Mouse (Mus musculus): ENCODE data around the gene Ptch1. TPM values are rescaled to one million over a fixed set of nuclear protein-coding genes. Genes with fewer than 3 reads are reported as not detected.

Ptch1 gene
- polyA plus RNA-seq, 1 experiment from 2014 or later, result 25.6 TPM

GRCm38 (mm10) chr13:63558297-63558890 lies 15.0 kb downstream of the Ptch1 start:
- no peaks in the 10 kb centered on the region for H3K27me3 ChIP-seq (ENCODE audit: control insufficient read depth, insufficient read depth, low read length)
- no peaks in the 10 kb centered on the region; the same call in none of the 2 replicates for H3K36me3 ChIP-seq (ENCODE audit: control insufficient read depth, insufficient read depth, low read length)
- no peak overlapping the region for H3K27ac ChIP-seq (replicated peaks; ENCODE audit: low read depth, low read length)
- H3K4me3 ChIP-seq (ENCODE audit: low read depth, low read length), result no peak overlapping the region
- no peaks in the 10 kb centered on the region for H3K9me3 ChIP-seq (ENCODE audit: control insufficient read depth, low read length)
- DNase-seq (ENCODE audit: low spot score), result no peak
- no peak overlapping the region for H3K4me2 ChIP-seq (ENCODE audit: low read depth, severe bottlenecking)
- peaks cover 51% of the 10 kb centered on the region for H3K4me1 ChIP-seq (ENCODE audit: control insufficient read depth, insufficient read depth, low read length)
- H3K9ac ChIP-seq (ENCODE audit: low read length), result no peak overlapping the region
- no peak for ATAC-seq (ENCODE audit: insufficient number of reproducible peaks, low FRiP score, low TSS enrichment, low read depth)
- 29% methylated on average over 8 of the region's 8 CpGs for WGBS

- Histone ChIP-seq H3K4me1 (ENCODE audit: control insufficient read depth, insufficient read depth, low read length) (peaks cover 68% of the 10 kb centered on the region), H3K9ac (ENCODE audit: low read length) (no peak overlapping the region), H3K4me3 (ENCODE audit: low read depth, low read length) (no peak overlapping the region), H3K27ac (replicated peaks; ENCODE audit: low read depth, low read length) (no peak overlapping the region), H3K4me2 (ENCODE audit: low read depth, severe bottlenecking) (no peak overlapping the region), H3K36me3 (ENCODE audit: control insufficient read depth, insufficient read depth, low read length) (peaks cover 2% of the 10 kb centered on the region), H3K27me3 (ENCODE audit: control insufficient read depth, insufficient read depth, low read length) (no peaks in the 10 kb centered on the region), H3K9me3 (ENCODE audit: control insufficient read depth, low read length) (no peaks in the 10 kb centered on the region)
- ATAC-seq (ENCODE audit: insufficient number of reproducible peaks, low FRiP score, low TSS enrichment, low read depth) (no peak), DNase-seq (ENCODE audit: low spot score) (no peak)
- WGBS, result 34% methylated on average over 1 of the region's 1 CpGs
Measured at GRCm38 (mm10) chr13:63556431-63556830, 17.0 kb downstream of the Ptch1 start.

DNA sequence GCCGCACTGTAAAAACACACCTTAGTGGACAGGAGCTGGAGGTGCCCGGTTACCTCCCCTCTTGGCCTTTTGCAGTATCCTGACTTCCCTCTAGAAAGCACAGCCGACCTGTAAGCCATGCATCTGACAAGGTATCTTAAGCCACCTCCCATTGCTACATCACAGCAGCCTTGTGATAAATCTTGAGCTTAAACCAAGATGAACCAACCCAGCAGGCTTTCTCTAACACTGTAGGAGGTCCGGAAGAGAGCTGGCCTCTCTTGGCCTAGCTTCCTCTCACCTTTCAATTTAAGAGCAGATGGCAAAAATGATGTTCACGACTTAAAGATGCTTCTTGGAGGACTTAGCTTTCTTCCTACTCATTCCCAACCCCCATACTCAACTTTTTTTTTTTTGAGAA lies 17.5 kb downstream of the Ptch1 start:
- Histone ChIP-seq H3K4me3 (ENCODE audit: low read depth, low read length) (no peak overlapping the region), H3K4me1 (ENCODE audit: control insufficient read depth, insufficient read depth, low read length) (peaks cover 70% of the 10 kb centered on the region), H3K9ac (ENCODE audit: low read length) (no peak overlapping the region), H3K4me2 (ENCODE audit: low read depth, severe bottlenecking) (no peak overlapping the region), H3K36me3 (ENCODE audit: control insufficient read depth, insufficient read depth, low read length) (peaks cover 2% of the 10 kb centered on the region), H3K27ac (replicated peaks; ENCODE audit: low read depth, low read length) (no peak overlapping the region), H3K27me3 (ENCODE audit: control insufficient read depth, insufficient read depth, low read length) (no peaks in the 10 kb centered on the region), H3K9me3 (ENCODE audit: control insufficient read depth, low read length) (no peaks in the 10 kb centered on the region)
- ATAC-seq (ENCODE audit: insufficient number of reproducible peaks, low FRiP score, low TSS enrichment, low read depth) (no peak), DNase-seq (ENCODE audit: low spot score) (no peak)
- 31% methylated on average over 5 of the region's 5 CpGs for WGBS

- H3K27me3 ChIP-seq (ENCODE audit: control insufficient read depth, insufficient read depth, low read length), result no peaks in the 10 kb centered on the region
- WGBS, result 36% methylated on average over 11 of the region's 11 CpGs
- no peaks in the 10 kb centered on the region for H3K9me3 ChIP-seq (ENCODE audit: control insufficient read depth, low read length)
- H3K4me2 ChIP-seq (ENCODE audit: low read depth, severe bottlenecking), result no peak overlapping the region
- ATAC-seq (ENCODE audit: insufficient number of reproducible peaks, low FRiP score, low TSS enrichment, low read depth) (no peak), DNase-seq (ENCODE audit: low spot score) (no peak)
- H3K9ac ChIP-seq (ENCODE audit: low read length), result no peak overlapping the region
- H3K4me3 ChIP-seq (ENCODE audit: low read depth, low read length), result no peak overlapping the region
- H3K4me1 ChIP-seq (ENCODE audit: control insufficient read depth, insufficient read depth, low read length), result peaks cover 72% of the 10 kb centered on the region
- H3K36me3 ChIP-seq (ENCODE audit: control insufficient read depth, insufficient read depth, low read length), result peaks cover 4% of the 10 kb centered on the region; the same call in 1 of the 2 replicates
- H3K27ac ChIP-seq (replicated peaks; ENCODE audit: low read depth, low read length), result no peak overlapping the region
Measured at GRCm38 (mm10) chr13:63554569-63554968, 18.8 kb downstream of the Ptch1 start.

DNA sequence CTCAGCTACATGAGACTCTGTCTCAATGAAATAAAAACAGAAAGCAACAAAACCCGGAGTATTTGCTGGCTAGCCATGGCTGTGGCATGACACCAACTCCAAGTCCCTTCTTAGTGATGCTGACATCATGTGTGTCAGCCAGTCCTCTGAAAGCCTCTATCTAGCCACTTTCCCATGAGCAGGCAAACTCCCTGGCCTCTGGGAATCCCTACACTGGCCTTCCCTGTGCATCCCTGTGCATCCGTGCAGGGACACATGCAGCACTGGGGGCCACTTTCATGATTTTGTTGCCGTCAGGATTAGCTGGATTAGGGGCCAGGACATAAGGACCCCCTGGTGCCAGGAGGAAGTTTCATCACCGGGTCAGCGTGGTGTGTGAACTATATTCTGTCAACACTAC lies 20.0 kb downstream of the Ptch1 start:
- 65% methylated on average over 5 of the region's 5 CpGs for WGBS
- Histone ChIP-seq H3K9ac (ENCODE audit: low read length) (no peak overlapping the region), H3K36me3 (ENCODE audit: control insufficient read depth, insufficient read depth, low read length) (peaks cover 4% of the 10 kb centered on the region; the same call in 1 of the 2 replicates), H3K4me1 (ENCODE audit: control insufficient read depth, insufficient read depth, low read length) (peaks cover 66% of the 10 kb centered on the region), H3K4me3 (ENCODE audit: low read depth, low read length) (no peak overlapping the region), H3K27me3 (ENCODE audit: control insufficient read depth, insufficient read depth, low read length) (no peaks in the 10 kb centered on the region), H3K27ac (replicated peaks; ENCODE audit: low read depth, low read length) (no peak overlapping the region), H3K4me2 (ENCODE audit: low read depth, severe bottlenecking) (no peak overlapping the region), H3K9me3 (ENCODE audit: control insufficient read depth, low read length) (no peaks in the 10 kb centered on the region)
- DNase-seq (ENCODE audit: low spot score) (no peak), ATAC-seq (ENCODE audit: insufficient number of reproducible peaks, low FRiP score, low TSS enrichment, low read depth) (no peak)

DNA sequence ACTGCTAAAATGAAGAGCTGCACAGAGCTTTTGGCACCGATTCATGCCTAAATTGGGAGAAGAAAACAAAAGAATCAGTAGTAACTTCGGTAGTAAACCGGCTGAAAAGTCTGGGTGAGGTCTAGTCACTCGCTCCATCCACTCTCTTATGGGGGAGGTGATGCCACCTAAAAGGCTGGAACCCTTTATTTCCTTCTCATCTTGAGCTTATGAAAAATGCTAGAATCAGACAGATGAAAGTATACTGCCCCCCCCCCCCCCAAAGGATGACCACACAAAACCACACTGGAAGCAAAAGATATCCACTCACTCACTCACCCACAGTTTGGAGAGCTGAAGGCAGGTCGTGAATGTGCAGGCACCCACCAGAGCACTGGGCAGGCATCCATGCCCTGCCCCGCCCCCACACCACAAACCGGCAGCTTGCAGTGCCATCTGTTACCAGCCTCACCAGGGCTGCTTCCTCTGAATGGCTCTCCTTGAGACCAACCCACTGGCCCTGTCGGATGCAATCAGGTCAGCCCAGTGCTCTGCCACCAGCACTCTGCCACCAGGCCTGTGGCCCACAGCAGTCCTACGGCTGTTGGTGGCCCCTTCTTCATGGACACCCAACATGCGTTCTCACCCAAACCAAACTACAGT lies 21.0 kb downstream of the Ptch1 start:
- Histone ChIP-seq H3K4me2 (ENCODE audit: low read depth, severe bottlenecking) (no peak overlapping the region), H3K4me3 (ENCODE audit: low read depth, low read length) (no peak overlapping the region), H3K36me3 (ENCODE audit: control insufficient read depth, insufficient read depth, low read length) (peaks cover 4% of the 10 kb centered on the region; the same call in 1 of the 2 replicates), H3K4me1 (ENCODE audit: control insufficient read depth, insufficient read depth, low read length) (peaks cover 57% of the 10 kb centered on the region), H3K27me3 (ENCODE audit: control insufficient read depth, insufficient read depth, low read length) (no peaks in the 10 kb centered on the region), H3K27ac (replicated peaks; ENCODE audit: low read depth, low read length) (no peak overlapping the region; the same call in 1 of the 2 replicates), H3K9me3 (ENCODE audit: control insufficient read depth, low read length) (no peaks in the 10 kb centered on the region), H3K9ac (ENCODE audit: low read length) (no peak overlapping the region)
- no peak for DNase-seq (ENCODE audit: low spot score)
- ATAC-seq (ENCODE audit: insufficient number of reproducible peaks, low FRiP score, low TSS enrichment, low read depth), result no peak; the same call in 1 of the 2 replicates
- 80% methylated on average over 10 of the region's 10 CpGs for WGBS

DNA sequence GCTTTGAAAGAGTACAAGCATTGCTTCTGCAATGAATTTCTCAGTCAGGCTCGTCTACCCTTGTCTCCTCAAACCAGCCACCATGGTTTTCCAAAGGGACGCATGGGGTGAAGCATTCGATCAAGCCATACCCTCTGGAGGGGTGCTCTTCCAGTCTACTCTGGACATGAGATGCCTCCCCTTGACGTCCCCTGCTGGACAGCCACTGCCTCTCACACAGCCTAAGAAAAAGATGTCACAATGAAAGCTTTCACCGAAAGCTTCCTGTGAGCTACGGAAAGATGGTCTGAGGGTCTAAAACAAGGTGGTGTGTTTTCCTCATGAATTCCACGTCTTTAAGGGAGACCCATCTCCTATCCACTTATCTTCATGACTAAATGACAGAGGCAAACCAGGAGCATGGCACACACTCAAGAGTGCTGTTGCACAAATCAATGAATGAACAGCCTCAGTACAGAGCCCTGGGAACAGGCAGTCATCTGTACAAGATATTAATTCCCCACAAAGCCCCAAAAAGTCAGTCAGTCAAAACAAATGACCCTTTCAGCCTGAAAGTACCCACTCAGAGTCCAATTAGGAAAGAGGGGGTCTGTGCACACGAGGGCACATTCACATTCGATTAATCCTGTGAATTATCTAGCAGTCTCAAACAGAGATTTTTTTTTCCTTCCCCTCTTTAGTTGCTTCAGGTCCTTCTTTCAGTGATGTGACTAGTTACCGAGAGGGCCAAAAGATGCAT lies 21.7 kb downstream of the Ptch1 start:
- peaks cover 52% of the 10 kb centered on the region for H3K4me1 ChIP-seq (ENCODE audit: control insufficient read depth, insufficient read depth, low read length)
- no peak for ATAC-seq (ENCODE audit: insufficient number of reproducible peaks, low FRiP score, low TSS enrichment, low read depth)
- no peaks in the 10 kb centered on the region for H3K9me3 ChIP-seq (ENCODE audit: control insufficient read depth, low read length)
- DNase-seq (ENCODE audit: low spot score), result no peak
- H3K36me3 ChIP-seq (ENCODE audit: control insufficient read depth, insufficient read depth, low read length), result peaks cover 4% of the 10 kb centered on the region; the same call in 1 of the 2 replicates
- WGBS, result 80% methylated on average over 10 of the region's 10 CpGs
- no peak overlapping the region for H3K4me2 ChIP-seq (ENCODE audit: low read depth, severe bottlenecking)
- no peak overlapping the region for H3K9ac ChIP-seq (ENCODE audit: low read length)
- H3K27ac ChIP-seq (replicated peaks; ENCODE audit: low read depth, low read length), result no peak overlapping the region; the same call in 1 of the 2 replicates
- no peak overlapping the region for H3K4me3 ChIP-seq (ENCODE audit: low read depth, low read length)
- H3K27me3 ChIP-seq (ENCODE audit: control insufficient read depth, insufficient read depth, low read length), result no peaks in the 10 kb centered on the region

DNA sequence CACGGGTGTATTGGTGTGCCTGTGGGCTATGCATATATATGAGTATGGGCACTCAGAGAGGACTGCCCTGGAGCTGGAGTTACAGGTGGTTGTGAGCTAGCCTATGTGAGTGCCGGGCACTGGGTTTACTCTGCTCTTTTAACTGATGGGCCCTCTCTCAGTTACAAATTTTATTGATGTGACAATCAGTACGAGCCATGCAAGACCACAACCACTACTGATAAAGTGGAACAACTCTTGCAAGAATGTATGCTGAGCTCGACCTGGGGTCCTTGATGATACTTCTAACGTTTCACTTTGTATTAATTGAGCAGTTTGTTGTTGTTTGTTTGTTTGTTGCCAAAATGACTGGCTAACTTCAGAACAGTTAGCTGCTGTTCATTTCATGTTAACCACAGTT lies 23.0 kb downstream of the Ptch1 start:
- H3K4me1 ChIP-seq (ENCODE audit: control insufficient read depth, insufficient read depth, low read length), result peaks cover 41% of the 10 kb centered on the region
- 78% methylated on average over 5 of the region's 5 CpGs for WGBS
- H3K27me3 ChIP-seq (ENCODE audit: control insufficient read depth, insufficient read depth, low read length), result no peaks in the 10 kb centered on the region
- no peak overlapping the region for H3K9ac ChIP-seq (ENCODE audit: low read length)
- H3K4me3 ChIP-seq (ENCODE audit: low read depth, low read length), result no peak overlapping the region
- H3K4me2 ChIP-seq (ENCODE audit: low read depth, severe bottlenecking), result no peak overlapping the region
- H3K27ac ChIP-seq (replicated peaks; ENCODE audit: low read depth, low read length), result no peak overlapping the region
- DNase-seq (ENCODE audit: low spot score), result no peak
- no peak for ATAC-seq (ENCODE audit: insufficient number of reproducible peaks, low FRiP score, low TSS enrichment, low read depth)
- H3K36me3 ChIP-seq (ENCODE audit: control insufficient read depth, insufficient read depth, low read length), result peaks cover 6% of the 10 kb centered on the region
- H3K9me3 ChIP-seq (ENCODE audit: control insufficient read depth, low read length), result no peaks in the 10 kb centered on the region

All from limb, embryonic 11.5 days (tissue).